Mouse (Mus musculus) brown adipose tissue, adult 24 weeks (tissue): ENCODE measurements around the gene Cnpy3. TPM values are rescaled to one million over a fixed set of nuclear protein-coding genes. Genes with fewer than 3 reads are reported as not detected.
"Not testable (repeated sequence)": the region's sequence is repeated elsewhere in the genome, so short reads cannot be mapped to it uniquely, and the experiment has no call there.

Experiments used
- H3K27ac ChIP-seq: fragments of 200-500 bp; replicated peaks from 2 replicates; pipeline ENCODE4 v1.5.1; 2012; ENCODE audit warnings: low read depth, mild to moderate bottlenecking, low read length
- H3K4me1 ChIP-seq: fragments of 200-500 bp; 2 replicates; pipeline ENCODE4 v1.6.1; 2012; ENCODE audit warnings: low read length, mixed read lengths; ENCODE audit not compliant: control insufficient read depth, insufficient read depth, insufficient read length
- H3K4me3 ChIP-seq: fragments of 200-500 bp; 2 replicates; pipeline ENCODE4 v1.5.1; 2012; ENCODE audit warnings: low read depth, mild to moderate bottlenecking, low read length, moderate library complexity; ENCODE audit not compliant: insufficient read depth
- polyA plus RNA-seq: library from polyadenylated mRNA; stranded (reverse); fragments of >200 nt; gene quantifications from 2 replicates; pipeline ENCODE4 v1.2.4, GENCODE M21; 2012; ENCODE audit not compliant: missing spikeins, insufficient read depth, insufficient read length

The Cnpy3 gene
- 14.2 and 16.3 TPM in 2 replicates for polyA plus RNA-seq

DNA sequence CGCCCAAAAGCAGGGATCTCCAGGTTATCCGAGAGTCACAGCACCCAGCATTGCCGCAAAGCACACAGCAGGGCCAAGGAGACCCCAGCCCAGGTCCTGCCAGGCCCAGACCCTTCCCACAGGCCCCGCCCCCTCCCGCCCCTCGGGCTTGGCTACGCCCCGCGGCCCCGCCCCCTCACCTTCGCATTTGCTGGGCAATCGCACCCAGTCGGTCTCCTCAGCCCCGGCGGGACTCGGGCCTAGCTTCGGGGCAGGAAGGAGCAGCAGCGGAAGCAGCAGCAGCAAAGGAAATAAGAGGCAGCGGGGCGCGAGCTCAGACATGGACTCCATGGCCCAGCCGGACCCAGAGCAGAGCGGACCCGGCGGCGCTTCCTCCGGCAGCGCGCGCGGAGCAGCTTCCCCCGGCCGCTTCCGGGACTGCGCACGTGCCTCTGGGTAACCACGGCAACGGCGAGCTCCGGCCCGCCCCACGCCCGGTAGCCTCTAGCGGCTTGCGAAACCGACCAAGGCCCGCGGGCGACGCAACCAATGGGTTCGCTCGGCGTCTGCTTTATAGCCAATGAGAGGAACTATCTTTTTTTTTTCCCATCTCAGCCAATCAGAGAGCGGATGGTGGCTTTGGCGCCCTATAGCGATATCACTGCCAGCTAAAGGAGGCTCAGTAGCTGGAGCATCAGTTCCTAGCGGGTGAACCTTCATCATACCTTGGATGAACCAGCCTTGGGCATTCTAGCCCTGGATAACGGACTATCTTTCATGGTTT, at the start of gene Cnpy3:
Cnpy3 (minus strand) TSS at position 421 of the 763 bp plus-strand sequence.
- Histone ChIP-seq H3K4me1 (0 out of 2 replicates have a peak, but pooled peaks cover 4% of the 10 kb centered on the region), H3K4me3 (peak within 1 kb of the TSS; percentile 84), H3K27ac (peak within 1 kb of the TSS; percentile 83)

DNA sequence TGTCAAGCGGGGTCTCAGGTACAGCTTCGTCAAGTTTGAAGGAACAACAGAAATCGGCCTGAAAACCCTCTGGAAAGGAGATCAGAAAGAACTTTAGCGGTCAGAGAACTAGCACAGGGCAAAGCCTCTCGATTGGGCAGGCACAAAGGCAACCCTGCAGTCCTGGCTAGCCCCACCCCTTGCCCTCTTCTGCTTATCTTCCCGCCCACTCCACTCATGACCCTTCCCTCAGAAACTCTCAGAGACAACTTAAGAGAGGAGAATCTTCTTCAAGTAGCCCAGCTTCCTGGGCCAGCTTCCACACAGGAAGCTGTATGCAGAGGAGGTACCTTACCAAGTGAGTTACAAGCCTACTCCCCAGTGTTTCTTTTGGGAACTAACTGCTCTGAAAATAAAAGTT, 49.7 kb upstream of the Cnpy3 start:
- Histone ChIP-seq H3K27ac (peak overlapping the region; percentile 18; the same call in 1 of the 2 replicates), H3K4me3 (no peak overlapping the region), H3K4me1 (peaks cover 7% of the 10 kb centered on the region; the same call in 1 of the 2 replicates)

DNA sequence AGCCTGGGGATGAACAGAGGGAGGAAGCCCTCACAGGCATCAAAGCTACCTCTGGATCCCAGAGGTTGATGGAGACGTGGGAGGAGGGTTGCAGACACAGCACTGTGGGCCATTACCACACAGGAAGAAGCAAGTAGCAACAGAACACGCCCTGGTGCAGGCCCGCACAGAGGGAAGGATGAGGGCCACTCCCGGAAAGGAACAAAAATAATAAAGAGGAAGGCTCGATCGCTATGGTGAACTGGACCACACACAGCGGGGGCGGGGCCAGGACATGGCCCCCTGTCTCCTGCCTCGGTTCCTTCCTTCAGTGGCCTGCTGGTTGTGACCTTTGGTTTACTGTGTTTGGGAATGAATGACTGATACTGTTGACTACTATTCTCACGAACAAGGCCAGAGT, 47.7 kb upstream of the Cnpy3 start:
- Histone ChIP-seq H3K27ac (no peak overlapping the region), H3K4me3 (no peak overlapping the region), H3K4me1 (peaks cover 12% of the 10 kb centered on the region; the same call in 1 of the 2 replicates)

- peaks cover 12% of the 10 kb centered on the region; the same call in 1 of the 2 replicates for H3K4me1 ChIP-seq
- no peak overlapping the region for H3K4me3 ChIP-seq
- peak overlapping the region; percentile 89 for H3K27ac ChIP-seq
Observed at GRCm38 (mm10) chr17:46797386-46797785, 45.4 kb upstream of the Cnpy3 start.

DNA sequence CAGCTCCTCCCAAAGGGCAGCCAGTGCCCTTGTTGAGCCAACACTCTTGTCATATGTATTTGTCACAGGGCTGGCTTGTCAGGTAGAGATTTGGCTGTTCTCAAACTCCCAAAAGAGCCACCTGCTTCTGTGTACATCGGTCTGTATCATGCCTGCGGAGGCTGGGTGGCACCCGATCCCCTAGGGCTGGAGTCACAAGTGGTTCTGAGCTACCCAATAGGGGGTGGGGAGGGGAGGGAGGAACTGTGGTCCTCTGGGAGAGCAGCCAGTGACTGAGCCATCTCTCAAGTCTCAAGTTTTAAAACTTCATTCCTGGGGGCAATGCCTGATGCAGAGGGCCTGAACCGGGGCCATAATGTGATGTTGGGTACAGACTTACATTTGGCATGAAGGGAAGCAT, 44.7 kb upstream of the Cnpy3 start:
- Histone ChIP-seq H3K4me3 (no peak overlapping the region), H3K4me1 (peaks cover 12% of the 10 kb centered on the region; the same call in 1 of the 2 replicates), H3K27ac (peak overlapping the region; percentile 77; the same call in 1 of the 2 replicates)

DNA sequence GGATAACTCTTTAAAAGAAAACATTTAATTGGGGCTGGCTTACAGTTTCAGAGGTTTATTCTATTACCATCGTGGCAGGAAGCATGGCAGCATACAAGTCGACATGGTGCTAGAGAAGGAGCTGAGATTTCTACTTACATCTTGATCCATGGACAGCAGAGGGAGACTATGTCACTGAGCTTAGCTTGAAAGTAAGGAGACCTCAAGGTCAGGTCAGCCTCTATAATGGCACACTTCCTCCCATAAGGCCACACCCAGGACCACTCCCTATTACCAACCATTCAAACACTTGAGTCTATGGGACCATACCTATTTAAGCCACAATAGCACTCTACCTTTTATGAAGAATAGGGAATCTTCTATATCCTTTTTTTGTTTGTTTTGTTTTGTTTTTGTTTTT, 40.9 kb upstream of the Cnpy3 start:
- no peak overlapping the region for H3K27ac ChIP-seq
- peaks cover 17% of the 10 kb centered on the region for H3K4me1 ChIP-seq
- H3K4me3 ChIP-seq = no peak overlapping the region

DNA sequence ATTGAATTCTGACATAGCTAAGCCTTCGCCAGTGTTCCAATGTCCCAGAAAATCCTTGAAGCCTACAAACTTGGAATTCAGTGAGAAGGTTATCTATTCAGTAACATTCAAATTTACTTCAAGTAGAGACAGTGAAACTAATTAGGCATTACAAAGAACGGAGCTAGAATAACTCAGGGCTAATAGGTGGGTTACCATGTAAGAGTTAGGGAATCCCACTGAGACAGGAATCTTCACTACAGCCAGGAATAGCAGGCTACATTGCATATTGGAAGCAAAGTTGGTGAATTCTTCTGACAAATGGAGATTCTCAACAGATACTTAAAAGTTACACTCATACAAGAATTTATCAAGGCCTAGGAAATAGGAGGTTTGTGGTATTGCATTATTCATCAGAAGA, 36.0 kb upstream of the Cnpy3 start:
- H3K4me3 ChIP-seq, H3K27ac ChIP-seq, H3K4me1 ChIP-seq: not testable (repeated sequence)

DNA sequence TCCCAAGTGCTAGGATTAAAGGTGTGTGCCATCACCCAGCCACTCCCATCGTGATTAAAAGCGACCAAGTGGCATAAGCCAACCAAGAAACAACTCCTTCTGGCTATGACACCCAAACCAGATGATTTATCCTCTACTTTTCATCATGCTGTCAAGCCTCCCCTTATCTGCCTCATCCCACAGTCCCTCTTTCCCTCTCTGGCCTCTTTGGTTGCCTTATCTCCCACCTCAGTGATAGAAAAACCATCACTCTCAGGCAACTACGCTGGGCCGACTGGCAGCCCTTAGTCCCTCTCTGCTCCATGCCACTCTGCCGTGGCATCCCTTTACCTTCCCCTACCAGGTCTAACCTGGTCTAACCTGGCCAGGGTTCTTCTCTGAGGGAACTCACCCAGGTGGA, 34.9 kb upstream of the Cnpy3 start:
- peaks cover 5% of the 10 kb centered on the region for H3K4me1 ChIP-seq
- no peak overlapping the region for H3K27ac ChIP-seq
- H3K4me3 ChIP-seq = no peak overlapping the region

GRCm38 (mm10) chr17:46783222-46783565, 31.2 kb upstream of the Cnpy3 start:
- H3K4me1 ChIP-seq = no peaks in the 10 kb centered on the region; the same call in 1 of the 2 replicates
- 0 out of 2 replicates have a peak overlapping the region, but pooled peaks have one; percentile 4 for H3K4me3 ChIP-seq
- H3K27ac ChIP-seq = 0 out of 2 replicates have a peak overlapping the region, but pooled peaks have one; percentile 0

GRCm38 (mm10) chr17:46782341-46783221, 30.6 kb upstream of the Cnpy3 start, which contains the start of gene Rpl7l1:
Rpl7l1 (minus strand) TSS chr17:46782672.
- no peaks in the 10 kb centered on the region; the same call in 1 of the 2 replicates for H3K4me1 ChIP-seq
- H3K27ac ChIP-seq = peak within 1 kb of the TSS; percentile 66

DNA sequence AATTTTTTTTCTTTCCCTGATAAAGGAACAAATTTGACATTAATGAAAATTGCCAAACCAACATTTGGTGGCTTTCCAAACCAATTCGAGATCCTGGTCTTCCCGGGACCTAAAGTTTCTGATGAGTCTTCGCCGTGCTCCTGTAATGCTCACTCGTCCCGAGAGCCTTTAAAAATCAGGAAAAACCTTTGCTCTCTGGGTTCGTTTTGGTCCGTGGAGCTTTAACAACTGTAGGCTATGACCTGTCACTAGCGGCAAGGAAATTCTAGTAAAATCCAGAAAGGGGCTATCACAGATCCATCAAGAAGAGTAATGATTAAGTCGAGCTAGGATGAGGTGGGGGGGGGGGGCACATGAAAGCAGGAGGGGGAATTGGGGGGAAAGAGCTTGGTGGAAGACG, 29.9 kb upstream of the Cnpy3 start:
- no peaks in the 10 kb centered on the region; the same call in 1 of the 2 replicates for H3K4me1 ChIP-seq
- H3K4me3 ChIP-seq = peak overlapping the region; percentile 65
- H3K27ac ChIP-seq = peak overlapping the region; percentile 66

More at GRCm38 (mm10) chr17:46782341-46783221, 30.6 kb upstream of the Cnpy3 start, which contains the start of gene Rpl7l1:
- peak within 1 kb of the TSS; percentile 66 for H3K4me3 ChIP-seq

- H3K27ac ChIP-seq = no peak overlapping the region
Observed at GRCm38 (mm10) chr17:46776087-46776486, 24.1 kb upstream of the Cnpy3 start.

GRCm38 (mm10) chr17:46775070-46775469, 23.1 kb upstream of the Cnpy3 start:
- Histone ChIP-seq H3K4me3 (no peak overlapping the region), H3K4me1 (peaks cover 4% of the 10 kb centered on the region; the same call in 1 of the 2 replicates), H3K27ac (no peak overlapping the region)

More at GRCm38 (mm10) chr17:46776087-46776486, 24.1 kb upstream of the Cnpy3 start:
- no peak overlapping the region for H3K4me3 ChIP-seq
- peaks cover 4% of the 10 kb centered on the region; the same call in 1 of the 2 replicates for H3K4me1 ChIP-seq

DNA sequence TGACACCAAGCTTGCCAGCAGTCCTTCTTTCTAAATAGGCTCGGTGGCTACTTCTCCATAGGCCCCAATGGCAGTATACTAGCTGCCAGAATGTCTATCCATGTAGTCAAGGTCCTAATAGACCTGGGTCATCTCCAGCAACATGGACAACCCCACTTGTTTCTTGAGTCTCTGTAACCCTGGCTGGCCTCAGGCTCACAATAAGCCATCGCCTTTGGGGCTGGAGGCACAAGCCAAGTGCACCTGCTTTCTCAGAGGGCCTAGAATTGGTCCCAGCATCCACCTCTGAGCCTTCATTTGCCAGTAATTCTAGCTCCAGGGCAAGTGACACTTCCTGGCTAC, 22.1 kb upstream of the Cnpy3 start:
- Histone ChIP-seq H3K27ac (no peak overlapping the region), H3K4me3 (no peak overlapping the region)

More for the DNA sequence above, 22.1 kb upstream of the Cnpy3 start:
- peaks cover 4% of the 10 kb centered on the region; the same call in 1 of the 2 replicates for H3K4me1 ChIP-seq
